Mouse (Mus musculus) embryo, embryonic 11 days (tissue): ENCODE data around the gene Ptpn12.

Experiments used
- DNase-seq: peaks from one replicate; pipeline ENCODE4 v3.0.0-alpha.2; 2015

Ptpn12 gene

DNA sequence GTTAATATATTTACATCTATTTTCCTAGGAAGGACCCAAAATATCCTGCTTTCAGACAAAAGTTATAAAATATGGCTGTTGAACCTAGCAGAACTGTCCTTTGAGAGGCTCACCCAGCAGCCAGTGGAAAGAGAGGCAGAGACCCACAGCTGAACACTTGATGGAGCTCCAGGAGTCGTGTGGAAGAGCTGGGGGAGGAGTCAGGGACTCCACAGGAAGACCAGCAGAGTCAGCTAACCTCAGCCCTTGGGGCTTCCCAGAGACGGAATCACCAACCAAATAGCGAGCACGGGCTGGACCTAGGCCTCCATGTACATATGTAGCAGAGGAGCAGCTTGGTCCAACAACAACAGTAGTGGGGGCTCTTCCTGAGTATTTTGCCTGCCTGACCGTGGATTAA lies 38.6 kb downstream of the Ptpn12 start:
- peak; percentile 14 for DNase-seq

DNA sequence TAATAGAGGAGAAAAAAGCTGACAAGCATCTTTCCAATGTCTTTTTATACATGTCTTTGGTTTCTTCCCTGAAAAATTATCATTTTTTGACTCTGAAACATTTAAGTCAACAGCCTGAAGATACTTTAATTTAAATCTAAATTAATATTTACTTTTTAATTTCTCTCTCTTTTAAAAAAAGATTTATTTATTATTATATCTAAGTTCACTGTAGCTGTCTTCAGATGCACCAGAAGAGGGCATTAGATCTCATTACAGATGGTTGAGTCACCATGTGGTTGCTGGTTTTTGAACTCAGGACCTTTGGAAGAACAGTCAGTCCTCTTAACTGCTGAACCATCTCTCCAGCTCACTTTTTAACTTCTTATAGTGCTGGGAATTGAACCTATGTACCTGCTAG lies 44.8 kb downstream of the Ptpn12 start:
- no peak for DNase-seq

DNA sequence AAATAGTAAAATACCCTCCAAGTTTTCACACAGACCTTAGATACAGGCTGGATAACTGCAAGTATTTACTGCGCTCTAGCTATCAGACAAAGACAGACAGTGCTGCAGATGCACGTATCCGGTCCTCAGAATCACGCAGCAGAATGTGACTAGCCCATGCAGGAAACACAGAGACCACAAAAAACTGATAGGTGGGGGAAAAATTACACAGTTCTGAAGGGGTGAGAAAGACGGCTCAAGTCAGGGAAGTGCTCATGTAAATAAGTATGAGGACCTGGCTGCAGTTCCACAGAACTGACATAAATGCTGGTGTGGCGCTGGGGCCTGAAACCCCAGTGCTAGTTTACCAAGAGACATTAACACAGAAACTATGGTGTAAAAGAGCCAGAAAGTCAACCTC lies 53.0 kb downstream of the Ptpn12 start:
- no peak for DNase-seq

DNA sequence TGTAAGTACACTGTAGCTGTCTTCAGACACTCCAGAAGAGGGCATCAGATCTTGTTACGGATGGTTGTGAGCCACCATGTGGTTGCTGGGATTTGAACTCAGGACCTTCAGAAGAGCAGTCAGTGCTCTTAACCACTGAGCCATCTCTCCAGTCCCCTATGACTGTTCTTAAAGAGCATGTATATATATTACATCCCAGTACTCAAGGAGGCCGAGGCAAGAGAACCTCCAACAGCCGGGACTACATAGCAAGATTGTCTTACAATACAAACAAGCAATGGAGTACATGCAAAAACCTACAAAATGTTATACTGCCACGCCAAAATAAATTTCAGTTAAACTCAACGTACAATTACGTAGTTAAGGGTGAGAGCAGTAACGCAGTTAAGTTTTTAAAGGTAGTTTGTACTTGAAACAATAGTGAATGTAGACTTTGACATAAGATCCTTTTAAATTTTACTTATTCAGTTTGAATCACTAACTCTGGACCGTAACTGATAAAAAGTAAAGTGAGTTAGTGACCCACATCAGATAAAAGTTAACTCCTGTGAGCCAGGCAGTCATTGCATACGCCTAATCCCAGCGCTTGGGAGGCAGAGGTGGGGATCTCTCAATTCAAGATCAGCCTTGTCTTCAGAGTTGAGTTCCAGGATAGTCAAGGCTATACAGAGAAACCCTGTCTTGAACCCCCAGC lies 53.9 kb downstream of the Ptpn12 start:
- DNase-seq = no peak

DNA sequence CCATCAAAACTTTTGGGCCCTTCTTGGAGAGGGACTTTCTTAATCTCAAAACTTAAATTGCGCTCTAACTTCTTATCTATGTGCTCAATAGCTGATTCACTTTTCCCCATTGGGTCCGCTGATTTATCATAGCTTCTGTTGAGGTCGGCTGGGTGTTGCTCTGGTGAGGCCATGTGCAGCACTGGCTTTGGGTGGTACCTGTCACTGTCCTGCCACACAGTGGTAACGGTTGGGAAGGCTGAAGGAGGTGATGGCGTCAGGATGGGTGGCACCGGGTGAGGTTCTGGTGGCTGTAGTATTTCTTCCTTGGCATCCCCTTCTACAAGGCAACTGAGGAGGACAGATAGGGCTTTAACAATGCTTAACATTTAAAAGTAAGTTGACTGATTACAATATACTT lies 57.3 kb downstream of the Ptpn12 start:
- DNase-seq = no peak

DNA sequence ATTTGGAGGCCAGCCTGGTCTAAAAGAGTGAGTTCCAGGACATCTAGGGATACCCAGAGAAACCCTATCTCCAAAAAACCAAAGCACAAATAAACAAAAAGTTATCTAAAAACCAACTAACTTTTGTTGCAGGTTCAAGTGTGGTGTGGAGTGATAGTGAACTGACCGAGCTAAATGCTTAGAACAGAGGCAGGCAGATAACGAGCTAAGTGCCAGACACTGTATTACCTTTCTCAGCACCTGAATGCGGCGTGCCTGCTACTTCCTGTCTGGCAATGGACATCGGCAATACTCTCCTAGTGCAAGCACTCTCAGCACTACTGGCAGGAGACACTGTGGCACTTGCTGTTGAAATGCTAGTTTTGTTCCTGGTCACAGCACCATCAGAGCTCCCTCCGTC lies 58.2 kb downstream of the Ptpn12 start:
- DNase-seq = no peak

DNA sequence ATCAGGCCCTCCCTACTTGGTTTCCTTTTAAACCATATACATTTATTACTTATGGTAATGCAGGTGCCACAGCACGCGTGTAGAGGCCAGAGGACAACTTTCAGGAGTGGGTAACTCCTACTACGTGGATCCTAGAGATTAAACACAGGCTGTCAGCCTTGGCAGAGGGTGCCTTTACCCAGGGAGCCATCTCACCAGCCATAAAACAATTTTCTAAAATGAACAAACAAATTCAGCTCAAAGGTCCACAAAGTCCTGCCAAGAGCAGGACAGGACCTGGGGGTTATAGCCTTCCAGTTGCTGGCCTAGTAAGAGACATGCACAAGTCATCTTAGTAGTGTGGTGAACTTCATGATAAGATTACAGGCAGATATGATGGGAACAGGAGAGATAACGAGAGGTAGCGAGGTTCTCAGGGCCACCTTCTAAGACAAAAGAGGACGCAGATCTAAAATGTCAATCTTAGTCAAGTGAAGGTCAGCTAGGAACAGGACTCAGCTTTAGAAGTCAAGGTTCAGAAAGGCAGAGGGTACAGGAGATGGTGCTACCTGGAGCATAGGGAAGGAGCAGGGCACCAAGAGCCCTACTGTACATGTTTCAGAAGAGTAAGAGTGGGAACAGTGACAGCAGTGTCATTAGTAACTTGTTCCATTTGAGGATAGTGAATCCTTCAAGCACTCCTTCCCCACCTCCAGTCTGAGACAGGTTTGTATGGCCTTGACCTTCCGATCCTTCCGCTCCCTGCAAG lies 65.5 kb downstream of the Ptpn12 start:
- no peak for DNase-seq

DNA sequence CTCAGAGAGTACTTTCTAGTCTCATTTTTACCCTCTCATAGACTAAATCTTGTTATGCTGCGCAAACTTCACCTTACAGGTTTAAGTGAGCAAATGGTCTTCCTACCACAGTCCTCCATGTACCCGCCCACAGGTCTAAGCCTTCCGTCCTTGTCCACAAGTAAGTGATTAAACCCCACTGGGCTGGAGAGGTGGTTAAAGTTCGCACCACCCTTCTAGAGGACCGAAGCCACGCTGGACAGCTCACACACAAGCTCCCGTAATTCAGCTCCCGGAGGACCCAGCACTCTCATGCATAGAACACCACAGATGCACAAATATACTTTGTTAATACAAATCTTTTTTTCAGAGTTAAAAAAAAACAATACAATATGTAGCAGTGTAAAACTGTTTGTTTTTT lies 69.4 kb downstream of the Ptpn12 start:
- DNase-seq = no peak

DNA sequence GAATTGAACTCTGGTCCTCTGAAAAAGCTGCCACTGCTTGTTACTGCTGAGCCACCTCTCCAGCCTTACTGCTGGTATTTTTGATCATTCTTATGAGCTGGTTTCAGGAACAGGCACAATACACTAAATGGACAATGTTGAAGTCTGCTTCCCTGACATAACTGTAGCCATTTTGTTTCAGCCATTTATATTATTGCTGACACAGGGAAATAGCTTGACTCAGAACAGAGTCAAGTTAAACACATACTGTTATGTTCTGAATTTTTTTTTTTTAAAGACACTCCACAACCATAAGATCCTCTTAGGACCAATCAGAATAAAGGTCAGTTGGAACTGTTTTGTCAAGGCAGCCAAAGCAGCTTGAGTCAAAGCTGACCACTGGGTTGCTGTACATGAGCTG lies 72.2 kb downstream of the Ptpn12 start:
- DNase-seq = no peak

DNA sequence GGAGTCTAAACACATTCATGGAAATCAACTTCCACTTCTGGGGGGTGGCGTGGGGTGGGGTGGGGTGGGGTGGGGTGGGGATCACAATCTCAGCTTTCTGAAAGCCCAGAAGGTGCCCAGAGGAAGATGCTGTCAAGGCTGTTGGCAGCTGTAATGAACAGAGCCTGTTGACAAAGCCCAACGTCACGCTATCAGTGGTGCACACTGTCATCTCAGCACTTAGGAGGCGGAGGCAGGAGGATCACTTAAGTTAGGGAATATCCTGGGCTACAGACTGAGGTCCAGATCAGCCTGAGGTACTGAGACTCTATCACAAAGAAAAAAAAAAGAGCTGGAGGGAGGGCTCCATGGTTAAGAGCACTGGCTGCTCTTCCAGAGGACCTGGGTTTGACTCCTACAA lies 81.0 kb downstream of the Ptpn12 start:
- no peak for DNase-seq

DNA sequence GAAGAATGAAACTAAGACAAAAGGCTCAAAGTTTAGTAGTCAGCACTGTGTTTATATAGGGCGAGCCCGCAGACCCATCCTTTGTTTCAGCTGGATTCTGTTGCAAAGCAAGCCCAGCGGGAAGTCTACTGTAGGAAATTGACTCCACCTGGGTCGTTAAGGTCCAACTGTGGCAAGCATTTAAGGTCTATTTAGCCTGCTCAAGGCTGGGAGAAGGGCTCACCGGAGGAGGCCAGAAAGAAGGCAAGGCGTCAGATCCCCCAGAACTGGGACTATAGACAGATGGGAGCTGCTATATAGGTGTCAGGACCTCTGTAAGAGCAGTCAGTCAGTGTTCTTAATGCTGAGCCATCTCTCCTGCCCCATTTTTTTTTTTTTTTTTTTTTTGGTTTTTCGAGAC lies 81.7 kb downstream of the Ptpn12 start:
- peak; percentile 38 for DNase-seq

DNA sequence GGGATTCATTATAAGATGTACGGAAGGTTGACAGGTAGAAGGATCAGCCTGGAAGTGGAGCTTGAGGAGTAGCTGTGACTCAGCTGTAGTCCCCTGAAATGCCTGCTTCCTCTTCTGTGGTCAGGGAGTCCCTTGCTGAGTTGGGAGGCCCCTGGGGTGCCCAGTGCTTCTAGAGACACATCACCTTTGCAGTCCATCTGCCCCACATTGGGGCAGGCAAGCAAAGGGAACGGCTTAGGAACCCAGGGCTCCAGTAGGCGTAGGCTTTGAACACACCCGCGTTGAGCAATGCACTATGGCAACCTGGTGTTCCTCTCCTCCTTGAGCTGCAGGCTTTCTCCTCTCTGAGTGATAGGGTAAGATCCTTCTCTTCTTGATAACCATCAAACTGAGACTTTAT lies 82.6 kb downstream of the Ptpn12 start:
- no peak for DNase-seq

DNA sequence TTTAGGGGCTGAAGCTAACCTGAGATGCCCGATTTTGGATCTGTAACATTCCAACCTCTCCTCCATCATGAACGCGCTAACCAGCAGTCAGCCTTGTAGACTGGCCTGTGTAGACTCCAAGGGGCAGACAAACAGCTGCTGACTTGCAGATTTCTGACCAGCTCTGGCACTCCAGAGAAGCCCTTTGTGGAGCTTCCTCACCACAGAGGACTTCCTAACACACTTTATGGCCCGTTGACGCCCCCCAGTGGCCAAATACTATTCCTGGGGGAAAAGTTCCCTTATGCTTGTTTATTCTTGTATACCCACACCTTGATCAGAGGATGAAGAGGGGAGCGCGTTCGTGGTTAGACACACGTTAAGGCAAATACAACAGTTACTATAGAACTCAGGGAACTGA lies 86.7 kb downstream of the Ptpn12 start:
- peak; percentile 52 for DNase-seq

DNA sequence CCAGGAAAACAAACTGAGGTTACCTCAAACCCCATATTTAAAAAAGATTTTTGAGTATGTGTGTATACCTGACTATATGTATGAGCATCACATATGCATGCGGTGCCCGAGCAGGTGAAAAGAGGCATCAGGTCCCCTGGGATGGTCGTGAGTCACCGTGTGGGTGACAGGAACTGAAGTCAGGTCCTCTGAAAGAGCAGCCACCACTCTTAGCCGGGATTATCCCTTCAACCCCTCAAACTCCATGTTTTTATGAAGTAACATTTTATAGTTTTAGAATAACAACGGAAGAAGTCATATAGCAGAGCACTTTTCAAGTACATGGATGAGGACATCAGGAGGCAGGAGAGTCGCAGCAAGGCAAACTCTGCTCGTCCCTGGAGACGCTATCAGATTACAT lies 87.2 kb downstream of the Ptpn12 start:
- no peak for DNase-seq

DNA sequence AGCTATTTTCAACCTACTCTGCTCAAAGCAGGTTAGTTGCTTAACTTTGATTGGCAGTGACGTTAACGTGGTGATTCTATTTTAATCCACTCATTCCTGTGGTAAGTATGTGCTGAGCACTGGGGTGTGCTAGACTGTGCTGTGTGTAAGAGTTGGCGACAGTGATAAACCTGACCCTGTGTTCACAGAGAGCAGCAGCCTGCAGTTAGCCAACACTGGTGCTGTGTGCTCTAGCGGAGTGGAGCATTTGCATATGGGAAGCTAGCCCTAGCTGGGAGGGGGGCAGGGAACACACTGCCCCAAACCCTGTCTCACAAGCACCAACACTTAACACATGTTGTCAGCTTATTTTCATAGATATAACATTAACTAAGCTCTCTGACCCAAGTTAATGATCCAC lies 87.8 kb downstream of the Ptpn12 start:
- DNase-seq = peak; percentile 14

DNA sequence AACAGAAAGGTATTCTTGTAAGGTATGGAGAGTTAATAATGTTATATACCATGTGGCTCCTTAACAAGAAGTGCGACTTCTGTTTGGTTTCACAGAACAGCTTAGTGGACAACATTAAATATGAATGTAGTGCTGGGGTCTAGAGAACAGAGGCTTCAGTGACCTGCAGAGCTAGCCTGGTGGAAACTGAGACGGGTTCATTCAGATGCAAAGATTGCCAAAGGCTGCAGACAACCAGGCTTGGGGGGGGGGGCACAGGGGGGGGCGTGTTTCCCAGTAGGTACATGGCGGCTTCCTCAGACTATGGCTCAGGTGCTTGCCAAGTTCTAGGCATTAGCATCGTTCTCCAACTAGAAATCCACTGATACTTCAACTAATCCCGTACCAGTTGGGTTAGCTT lies 91.3 kb downstream of the Ptpn12 start:
- DNase-seq = no peak

DNA sequence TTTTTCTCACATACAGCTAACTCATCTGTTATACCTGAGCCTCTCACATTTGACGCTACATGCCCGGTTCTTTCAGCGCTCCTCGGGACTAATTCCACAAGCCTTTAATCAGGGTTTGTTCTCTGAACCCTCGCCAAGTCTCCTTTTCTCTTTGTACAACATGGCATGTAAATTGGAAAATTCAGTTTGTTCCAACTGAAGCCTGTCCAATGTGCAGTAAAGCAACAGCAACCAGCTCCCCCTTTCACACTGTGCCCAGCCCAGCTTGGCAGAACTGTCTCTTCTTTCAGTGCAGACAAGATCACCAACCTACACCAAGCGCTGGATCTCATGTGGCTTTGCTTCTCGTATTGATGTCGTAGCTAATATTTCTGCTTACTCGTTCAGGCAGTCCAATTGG lies 92.4 kb downstream of the Ptpn12 start:
- no peak for DNase-seq

DNA sequence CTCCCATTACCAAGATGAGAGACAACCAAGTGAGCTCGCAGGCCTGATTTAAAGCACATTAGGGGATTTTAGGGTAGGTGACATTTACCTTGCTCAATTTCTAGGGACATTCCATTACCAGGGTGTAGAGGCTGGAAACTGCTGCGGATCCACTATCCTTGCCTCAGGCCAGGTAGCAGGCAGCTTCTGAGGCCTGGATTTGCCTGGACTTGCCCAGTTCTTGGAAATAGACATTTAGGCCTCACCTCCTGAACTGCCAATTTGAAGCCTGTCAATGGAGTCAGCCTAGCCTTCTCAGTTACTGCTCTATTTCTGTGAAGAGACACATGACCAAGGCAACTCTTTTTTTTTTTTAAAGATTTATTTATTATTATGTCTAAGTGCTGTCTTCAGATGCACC lies 94.8 kb downstream of the Ptpn12 start:
- no peak for DNase-seq

DNA sequence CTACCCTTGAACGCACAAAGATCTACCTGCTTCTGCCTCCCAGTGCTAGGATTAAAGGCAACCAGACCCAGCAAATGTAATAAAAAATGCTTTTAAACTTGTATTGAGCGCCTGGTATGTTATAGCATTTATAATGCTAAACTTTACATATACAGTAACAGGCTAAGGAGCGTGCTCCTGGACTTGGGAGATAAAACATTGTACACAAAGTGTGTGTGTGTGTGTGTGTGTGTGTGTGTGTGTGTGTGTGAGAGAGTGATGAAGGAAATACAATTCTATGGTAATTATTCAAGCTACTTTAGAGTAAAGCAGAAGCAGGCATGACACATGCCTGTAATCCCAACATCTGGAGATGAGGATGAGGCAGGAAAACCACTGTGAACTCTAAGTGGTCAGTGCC lies 99.4 kb downstream of the Ptpn12 start, which contains the start of gene Rsbn1l:
Rsbn1l (minus strand) TSS at position 101 of the 400 bp plus-strand sequence.
- DNase-seq = no peak

DNA sequence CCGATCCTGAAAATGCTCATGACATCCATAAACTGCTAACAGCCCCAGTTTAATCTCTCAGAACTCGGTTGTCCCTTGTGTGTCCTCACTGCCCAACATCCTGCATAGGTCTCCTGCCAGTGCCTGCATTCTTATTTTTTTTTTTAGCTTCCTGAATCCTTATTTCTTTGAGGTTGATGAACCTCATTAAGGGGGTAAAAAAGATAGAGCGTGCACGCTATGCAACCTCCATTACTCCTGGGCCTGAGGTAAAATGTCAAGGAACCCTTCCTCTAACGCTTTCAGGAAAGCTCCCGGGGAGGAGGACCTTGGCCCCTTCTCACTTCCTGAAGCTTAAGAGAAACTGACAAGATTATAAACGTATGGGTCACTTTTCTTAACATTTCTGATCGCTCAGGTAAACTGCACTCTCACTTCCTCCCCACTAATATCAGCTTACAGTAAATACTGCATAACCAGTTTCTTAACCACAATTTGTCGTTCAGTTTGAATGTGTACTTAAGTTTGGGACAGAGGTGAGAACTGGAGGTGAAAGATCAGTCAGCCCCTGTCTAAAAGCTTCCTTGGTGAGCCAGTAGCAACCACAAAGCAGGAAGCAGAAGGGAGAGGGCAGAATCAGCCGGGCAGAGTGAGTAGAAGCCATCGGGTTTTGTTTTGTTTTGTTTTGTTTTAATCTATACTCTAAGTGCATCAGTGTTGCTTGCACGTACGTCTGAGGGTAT lies 100.4 kb downstream of the Ptpn12 start:
- DNase-seq = no peak

DNA sequence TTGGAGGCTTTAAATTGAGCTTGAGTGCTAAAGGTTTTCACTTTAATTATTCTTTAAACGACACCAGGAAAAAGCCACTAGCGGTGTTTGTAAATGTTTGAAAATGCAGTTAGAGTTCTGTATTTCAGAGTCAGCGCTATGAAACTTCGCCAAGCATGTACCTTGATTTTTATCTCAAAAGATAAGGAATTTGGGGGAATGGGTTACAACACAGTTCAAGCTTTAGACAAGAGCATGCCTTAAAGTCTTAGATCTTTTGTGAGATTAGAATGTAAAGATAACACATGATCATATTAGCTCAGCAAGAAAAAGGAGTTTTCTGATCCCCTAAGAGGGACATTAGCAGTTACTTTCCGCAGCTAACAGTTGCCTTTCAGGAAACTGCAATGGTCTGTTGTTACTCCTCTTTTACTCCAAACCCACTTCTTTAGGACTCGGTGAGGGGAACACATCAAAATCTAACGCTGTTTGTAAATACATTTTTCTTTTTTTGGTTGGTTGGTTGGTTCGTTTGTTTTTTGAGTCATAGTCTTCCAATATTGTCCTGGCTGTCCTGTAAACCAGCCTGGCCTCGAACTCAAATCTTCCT lies 103.3 kb downstream of the Ptpn12 start:
- DNase-seq = no peak

DNA sequence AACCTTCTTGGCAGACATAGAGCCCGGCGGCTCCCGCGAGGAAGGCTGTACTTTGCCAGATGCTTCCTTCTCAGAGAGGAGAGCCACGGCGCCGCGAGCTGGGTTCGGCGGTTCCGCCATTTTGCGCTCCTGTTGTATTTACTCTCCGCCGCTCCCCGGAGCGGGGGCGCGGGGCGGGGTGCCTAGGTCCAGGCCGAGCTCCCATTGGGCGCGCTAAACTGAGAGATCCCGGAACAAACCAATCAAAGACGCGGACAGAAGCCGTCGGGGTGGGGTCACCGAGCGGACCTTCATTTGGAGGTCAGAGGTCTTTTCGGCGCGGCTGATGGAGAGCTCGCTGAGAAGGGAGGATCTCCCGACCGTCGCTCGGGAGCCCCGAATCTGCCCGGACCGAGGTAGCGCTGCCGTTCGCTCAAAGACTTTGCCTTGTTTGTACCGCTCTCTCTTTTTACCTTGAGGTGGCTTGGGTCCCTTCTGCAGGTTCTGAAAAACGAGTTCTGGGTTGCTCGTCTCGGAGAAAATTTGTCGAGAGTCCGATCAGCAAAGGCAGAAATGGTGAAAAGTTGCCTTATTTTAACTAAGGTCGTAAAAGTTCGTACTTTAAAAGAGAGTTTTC lies 103.9 kb downstream of the Ptpn12 start:
- peak; percentile 99 for DNase-seq
